Mouse (Mus musculus) kidney, embryonic 14.5 days (tissue): Measurements from ENCODE around the gene Nsd2. TPM values are rescaled to one million over a fixed set of nuclear protein-coding genes. Genes with fewer than 3 reads are reported as not detected.

ENCODE experiments used
- ATAC-seq: fragments of 200-750 bp; cut with Nextera tagmentation; 2 replicates; pipeline ENCODE4 v1.8.0; 2017; ENCODE audit warnings: moderate number of reproducible peaks, mild to moderate bottlenecking, moderate TSS enrichment, moderate library complexity; ENCODE audit not compliant: low FRiP score, low TSS enrichment
- H3K27ac ChIP-seq: fragments of 300-500 bp; sonication (generic); 2 replicates; pipeline ENCODE4 v1.5.1; 2014; ENCODE audit warnings: low read depth, mild to moderate bottlenecking, low read length, moderate library complexity, mixed read lengths
- H3K27me3 ChIP-seq: fragments of 300-500 bp; sonication (generic); 2 replicates; pipeline ENCODE4 v1.6.1; 2014; ENCODE audit warnings: mild to moderate bottlenecking, low read length; ENCODE audit not compliant: control insufficient read depth, insufficient read depth
- H3K36me3 ChIP-seq: fragments of 300-500 bp; sonication (generic); 2 replicates; pipeline ENCODE4 v1.6.1; 2014; ENCODE audit warnings: low read length, mixed read lengths; ENCODE audit not compliant: control insufficient read depth, insufficient read depth
- H3K4me1 ChIP-seq: fragments of 300-500 bp; sonication (generic); 2 replicates; pipeline ENCODE4 v1.6.1; 2014; ENCODE audit warnings: low read length, mixed read lengths; ENCODE audit not compliant: control insufficient read depth, insufficient read depth
- H3K4me2 ChIP-seq: fragments of 300-500 bp; sonication (generic); replicated peaks from 2 replicates; pipeline ENCODE4 v1.6.1; 2014; ENCODE audit warnings: low read depth, mild to moderate bottlenecking, low read length
- H3K4me3 ChIP-seq: fragments of 300-500 bp; sonication (generic); 2 replicates; pipeline ENCODE4 v1.5.1; 2014; ENCODE audit warnings: mild to moderate bottlenecking, low read length
- H3K9ac ChIP-seq: fragments of 300-500 bp; sonication (generic); 2 replicates; pipeline ENCODE4 v1.6.1; 2014; ENCODE audit warnings: low read depth, mild to moderate bottlenecking, low read length, moderate library complexity
- H3K9me3 ChIP-seq: fragments of 300-500 bp; sonication (generic); 2 replicates; pipeline ENCODE4 v1.6.1; 2016; ENCODE audit warnings: low read length; ENCODE audit not compliant: control insufficient read depth
- WGBS: fragments of 180-500 bp; shearing (Covaris S2); extraction: QIAGEN DNeasy Blood & Tissue Kit; methylation state at CpG from one replicate; pipeline ENCODE4 v1.1.7; 2014; 5-methylcytosine and 5-hydroxymethylcytosine counted together
- polyA plus RNA-seq: library from polyadenylated mRNA; unstranded; fragments of >200 nt; fragmentation: Nextera tagmentation; extraction: Ambion mirVana; gene quantifications from 2 replicates; pipeline ENCODE4 v1.2.1, GENCODE M21; 2014

The Nsd2 gene
- polyA plus RNA-seq, 1 experiment from 2014 or later = 68.7 TPM

GRCm38 (mm10) chr5:33829958-33830357 lies 9.4 kb downstream of the Nsd2 start:
- 91% methylated on average over 3 of the region's 3 CpGs for WGBS
- Histone ChIP-seq H3K9me3 (no peaks in the 10 kb centered on the region), H3K9ac (no peak overlapping the region), H3K27me3 (no peaks in the 10 kb centered on the region), H3K36me3 (0 out of 2 replicates have a peak, but pooled peaks cover 5% of the 10 kb centered on the region), H3K4me2 (no peak overlapping the region), H3K27ac (no peak overlapping the region), H3K4me1 (no peaks in the 10 kb centered on the region), H3K4me3 (no peak overlapping the region)
- ATAC-seq = no peak

- Histone ChIP-seq H3K27me3 (no peaks in the 10 kb centered on the region), H3K9ac (no peak overlapping the region), H3K4me1 (no peaks in the 10 kb centered on the region), H3K9me3 (no peaks in the 10 kb centered on the region), H3K4me3 (no peak overlapping the region), H3K27ac (no peak overlapping the region), H3K4me2 (no peak overlapping the region), H3K36me3 (0 out of 2 replicates have a peak, but pooled peaks cover 5% of the 10 kb centered on the region)
- no peak for ATAC-seq
- 83% methylated on average over 1 of the region's 1 CpGs for WGBS
Measured at GRCm38 (mm10) chr5:33830832-33831231, 10.3 kb downstream of the Nsd2 start.

- 91% methylated on average over 1 of the region's 1 CpGs for WGBS
- Histone ChIP-seq H3K27ac (no peak overlapping the region), H3K36me3 (peaks cover 32% of the 10 kb centered on the region), H3K27me3 (no peaks in the 10 kb centered on the region), H3K9me3 (no peaks in the 10 kb centered on the region), H3K4me1 (no peaks in the 10 kb centered on the region), H3K4me2 (no peak overlapping the region), H3K9ac (no peak overlapping the region), H3K4me3 (no peak overlapping the region)
- ATAC-seq = no peak
Measured at GRCm38 (mm10) chr5:33841331-33841730, 20.8 kb downstream of the Nsd2 start.

- Histone ChIP-seq H3K27me3 (no peaks in the 10 kb centered on the region), H3K9ac (no peak overlapping the region), H3K9me3 (no peaks in the 10 kb centered on the region), H3K4me3 (no peak overlapping the region), H3K27ac (no peak overlapping the region), H3K4me1 (no peaks in the 10 kb centered on the region), H3K4me2 (no peak overlapping the region), H3K36me3 (peaks cover 39% of the 10 kb centered on the region)
- ATAC-seq = no peak
- 90% methylated on average over 4 of the region's 4 CpGs for WGBS
Measured at GRCm38 (mm10) chr5:33842549-33842948, 22.0 kb downstream of the Nsd2 start.

GRCm38 (mm10) chr5:33851466-33851865 lies 30.9 kb downstream of the Nsd2 start:
- no peak overlapping the region for H3K4me2 ChIP-seq
- no peak overlapping the region for H3K27ac ChIP-seq
- no peak overlapping the region for H3K4me3 ChIP-seq
- H3K4me1 ChIP-seq = no peaks in the 10 kb centered on the region
- H3K36me3 ChIP-seq = peaks cover 44% of the 10 kb centered on the region
- WGBS = 94% methylated on average over 4 of the region's 4 CpGs
- no peaks in the 10 kb centered on the region for H3K9me3 ChIP-seq
- H3K9ac ChIP-seq = no peak overlapping the region
- ATAC-seq = no peak
- H3K27me3 ChIP-seq = no peaks in the 10 kb centered on the region

GRCm38 (mm10) chr5:33853086-33853485 lies 32.6 kb downstream of the Nsd2 start:
- Histone ChIP-seq H3K9ac (no peak overlapping the region), H3K27me3 (no peaks in the 10 kb centered on the region), H3K4me2 (no peak overlapping the region), H3K9me3 (no peaks in the 10 kb centered on the region), H3K4me3 (no peak overlapping the region), H3K36me3 (peaks cover 51% of the 10 kb centered on the region), H3K27ac (no peak overlapping the region), H3K4me1 (no peaks in the 10 kb centered on the region)
- ATAC-seq = no peak
- 93% methylated on average over 1 of the region's 1 CpGs for WGBS

- no peak overlapping the region for H3K4me2 ChIP-seq
- no peaks in the 10 kb centered on the region for H3K9me3 ChIP-seq
- 87% methylated on average over 2 of the region's 2 CpGs for WGBS
- no peak overlapping the region for H3K4me3 ChIP-seq
- H3K9ac ChIP-seq = no peak overlapping the region
- peaks cover 58% of the 10 kb centered on the region for H3K36me3 ChIP-seq
- ATAC-seq = no peak
- no peaks in the 10 kb centered on the region for H3K27me3 ChIP-seq
- H3K4me1 ChIP-seq = no peaks in the 10 kb centered on the region
- H3K27ac ChIP-seq = no peak overlapping the region
Measured at GRCm38 (mm10) chr5:33854019-33854418, 33.5 kb downstream of the Nsd2 start.

GRCm38 (mm10) chr5:33857693-33858092 lies 37.2 kb downstream of the Nsd2 start:
- no peak for ATAC-seq
- Histone ChIP-seq H3K4me2 (no peak overlapping the region), H3K4me1 (no peaks in the 10 kb centered on the region), H3K9me3 (0 out of 2 replicates have a peak, but pooled peaks cover 3% of the 10 kb centered on the region), H3K9ac (no peak overlapping the region), H3K36me3 (peaks cover 74% of the 10 kb centered on the region), H3K4me3 (no peak overlapping the region), H3K27me3 (no peaks in the 10 kb centered on the region), H3K27ac (no peak overlapping the region)

GRCm38 (mm10) chr5:33875472-33875871 lies 54.9 kb downstream of the Nsd2 start:
- peaks cover 77% of the 10 kb centered on the region for H3K36me3 ChIP-seq
- no peaks in the 10 kb centered on the region for H3K27me3 ChIP-seq
- no peaks in the 10 kb centered on the region for H3K9me3 ChIP-seq
- H3K9ac ChIP-seq = no peak overlapping the region
- ATAC-seq = no peak
- no peaks in the 10 kb centered on the region for H3K4me1 ChIP-seq
- WGBS = 88% methylated on average over 1 of the region's 1 CpGs
- H3K27ac ChIP-seq = no peak overlapping the region
- H3K4me3 ChIP-seq = no peak overlapping the region
- H3K4me2 ChIP-seq = no peak overlapping the region
